Comparison of ENCODE assay signal across 8 mouse cellular contexts in genomic region chr12:25189174-25189761, GRCm38 (mm10).
A peak's percentile ranks its signal among the peaks of the same experiment; 100 is the strongest.
DNase-seq lines count a peak whose midpoint lies in the region; ATAC-seq lines count a peak whose summit lies in the region.

No protein-coding gene starts in this region.

- no peak overlapping the region for H3K9ac ChIP-seq in forebrain, embryonic 13.5 days
- no peak overlapping the region for H3K9ac ChIP-seq in forebrain, embryonic 12.5 days
- no peak overlapping the region for H3K9ac ChIP-seq in heart, embryonic 16.5 days (ENCODE audit: low read length)

- no peaks in the 10 kb centered on the region for H3K27me3 ChIP-seq in forebrain, embryonic 13.5 days
- H3K27me3 ChIP-seq in forebrain, embryonic 12.5 days: no peaks in the 10 kb centered on the region
- H3K27me3 ChIP-seq in heart, embryonic 16.5 days (ENCODE audit: control insufficient read depth, insufficient read depth, low read length): no peaks in the 10 kb centered on the region
- H3K27me3 ChIP-seq in midbrain, embryonic 10.5 days (ENCODE audit: low read depth, poor library complexity, severe bottlenecking): no peaks in the 10 kb centered on the region

- peak; percentile 38; the same call in 1 of the 2 replicates for ATAC-seq in forebrain, embryonic 13.5 days
- ATAC-seq in forebrain, embryonic 12.5 days (ENCODE audit: low FRiP score): no peak
- peak; percentile 58 for ATAC-seq in heart, embryonic 16.5 days (replicated peaks; ENCODE audit: extremely low read depth, insufficient read depth, low FRiP score)

- no peak overlapping the region for H3K4me3 ChIP-seq in forebrain, embryonic 13.5 days
- no peak overlapping the region for H3K4me3 ChIP-seq in forebrain, embryonic 12.5 days (replicated peaks)
- no peak overlapping the region for H3K4me3 ChIP-seq in heart, embryonic 16.5 days (ENCODE audit: low read length)
- H3K4me3 ChIP-seq in midbrain, embryonic 10.5 days: no peak overlapping the region

- no peaks in the 10 kb centered on the region for H3K36me3 ChIP-seq in forebrain, embryonic 13.5 days (ENCODE audit: poor library complexity, severe bottlenecking)
- no peaks in the 10 kb centered on the region for H3K36me3 ChIP-seq in forebrain, embryonic 12.5 days (replicated peaks)
- H3K36me3 ChIP-seq in heart, embryonic 16.5 days (ENCODE audit: control insufficient read depth, insufficient read depth): no peaks in the 10 kb centered on the region
- H3K36me3 ChIP-seq in midbrain, embryonic 10.5 days: no peaks in the 10 kb centered on the region

- no peaks in the 10 kb centered on the region for H3K9me3 ChIP-seq in forebrain, embryonic 13.5 days (replicated peaks)
- H3K9me3 ChIP-seq in forebrain, embryonic 12.5 days: no peaks in the 10 kb centered on the region
- no peaks in the 10 kb centered on the region for H3K9me3 ChIP-seq in heart, embryonic 16.5 days (replicated peaks; ENCODE audit: control insufficient read depth, low read length)
- H3K9me3 ChIP-seq in midbrain, embryonic 10.5 days (replicated peaks): no peaks in the 10 kb centered on the region; the same call in 1 of the 2 replicates

- intact Hi-C loops in left cerebral cortex, postnatal 10 days (cut with DNase I): no loop called here

- H3K27ac ChIP-seq in forebrain, embryonic 13.5 days: no peak overlapping the region
- H3K27ac ChIP-seq in forebrain, embryonic 12.5 days: no peak overlapping the region
- H3K27ac ChIP-seq in heart, embryonic 16.5 days (ENCODE audit: low read length): peak overlapping the region; percentile 77
- H3K27ac ChIP-seq in midbrain, embryonic 10.5 days (replicated peaks): no peak overlapping the region; the same call in 1 of the 2 replicates

- no peak overlapping the region for H3K4me2 ChIP-seq in forebrain, embryonic 13.5 days
- H3K4me2 ChIP-seq in forebrain, embryonic 12.5 days: no peak overlapping the region
- no peak overlapping the region for H3K4me2 ChIP-seq in heart, embryonic 16.5 days (ENCODE audit: low read depth, low read length)

- no peaks in the 10 kb centered on the region for H3K4me1 ChIP-seq in forebrain, embryonic 13.5 days
- H3K4me1 ChIP-seq in forebrain, embryonic 12.5 days: no peaks in the 10 kb centered on the region
- peaks cover 12% of the 10 kb centered on the region; the same call in 1 of the 2 replicates for H3K4me1 ChIP-seq in heart, embryonic 16.5 days (ENCODE audit: control insufficient read depth, insufficient read depth, low read length)
- H3K4me1 ChIP-seq in midbrain, embryonic 10.5 days: 0 out of 2 replicates have a peak, but pooled peaks cover 3% of the 10 kb centered on the region

- WGBS in forebrain, embryonic 13.5 days: 80% methylated on average over 16 of the region's 16 CpGs
- 78% methylated on average over 16 of the region's 16 CpGs for WGBS in forebrain, embryonic 12.5 days
- WGBS in heart, embryonic 16.5 days: 47% methylated on average over 16 of the region's 16 CpGs
- WGBS in midbrain, embryonic 10.5 days: 82% methylated on average over 16 of the region's 16 CpGs

- peak; percentile 56 for DNase-seq in c-Kit-positive CD71-negative TER-119-negative erythroid progenitor cells, embryonic 14.5 days (ENCODE audit: low read depth)
- DNase-seq in left cerebral cortex, postnatal 10 days (ENCODE audit: extremely low spot score in 1 of 2, low spot score in 2 of 2): peak; percentile 60 to 66
- DNase-seq in right cerebral cortex, postnatal 10 days (ENCODE audit: low spot score in 2 of 2): peak; percentile 78 to 87
- DNase-seq in midbrain, embryonic 10.5 days (ENCODE audit: low spot score): no peak
- DNase-seq in neural tube, embryonic 10.5 days (ENCODE audit: extremely low spot score, low spot score): no peak

Comparison
In these comparisons a context has a peak if more than half of its experiments do, and no peak if none do; other contexts are left out.
1. DNase-seq: peak in c-Kit-positive CD71-negative TER-119-negative erythroid progenitor cells, embryonic 14.5 days (single experiment), left cerebral cortex, postnatal 10 days (2 of 2) and right cerebral cortex, postnatal 10 days (2 of 2); none in midbrain, embryonic 10.5 days (single experiment) and neural tube, embryonic 10.5 days (single experiment).